Mouse (Mus musculus): ENCODE measurements around the gene Hlcs. TPM values are rescaled to one million over a fixed set of nuclear protein-coding genes. Genes with fewer than 3 reads are reported as not detected.

Hlcs gene
- polyA plus RNA-seq, 1 experiment from 2014 or later, result 2.8 TPM

DNA sequence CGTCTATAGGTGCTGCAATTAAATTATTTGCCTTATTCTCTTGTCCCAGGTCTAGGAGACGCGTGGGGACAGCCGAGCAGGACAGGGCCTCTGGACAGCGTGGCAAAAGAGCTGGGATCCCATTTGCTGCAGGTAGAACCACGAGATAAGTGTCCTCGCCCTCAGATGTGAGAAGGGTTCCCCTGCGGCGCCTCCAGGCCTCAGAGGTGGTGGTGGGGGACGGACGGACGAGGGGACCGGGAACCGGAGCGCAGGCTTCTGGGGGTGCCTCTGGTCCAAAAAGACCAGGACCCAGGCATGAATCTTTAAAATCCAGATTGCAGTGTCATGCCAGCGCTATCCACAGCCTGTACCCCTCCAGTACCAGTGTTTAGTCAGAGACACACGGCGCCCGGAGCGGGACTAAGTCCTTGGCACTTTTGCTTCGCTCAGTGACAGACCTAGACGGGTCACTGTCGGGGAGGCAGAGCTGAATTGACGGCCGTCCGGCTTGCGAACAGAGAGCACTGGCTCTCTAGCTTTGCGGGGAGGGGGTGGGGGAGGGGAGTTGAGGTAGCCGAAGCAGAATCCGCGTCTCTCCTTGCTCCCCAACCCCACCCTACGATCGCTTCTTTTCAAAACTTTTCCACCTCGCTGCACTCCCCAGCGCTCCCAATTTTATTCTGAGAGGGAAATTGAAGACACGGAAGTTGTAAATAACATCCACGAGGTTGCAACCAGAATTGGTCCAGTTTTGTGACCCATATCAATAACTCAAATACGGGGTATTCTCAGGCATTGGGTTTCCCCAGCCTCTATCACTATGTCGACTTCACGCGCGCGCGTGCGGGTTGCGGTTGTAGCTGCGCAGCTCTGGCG lies 218.9 kb downstream of the Hlcs start:
- H3K9me3 ChIP-seq (ENCODE audit: control insufficient read depth), result no peaks in the 10 kb centered on the region
- ATAC-seq, result no peak
- H3K36me3 ChIP-seq (ENCODE audit: control insufficient read depth, insufficient read depth), result no peaks in the 10 kb centered on the region
- peaks cover 95% of the 10 kb centered on the region for H3K27me3 ChIP-seq (replicated peaks; ENCODE audit: control insufficient read depth, insufficient read depth, low read length)
- H3K4me1 ChIP-seq (replicated peaks; ENCODE audit: control insufficient read depth, insufficient read depth, low read length), result no peaks in the 10 kb centered on the region
- TF ChIP-seq CTCF (IDR thresholded peaks at IDR 0.05; ENCODE audit: low read depth), result no peak
- no peak overlapping the region for H3K4me2 ChIP-seq (replicated peaks; ENCODE audit: low read depth)
- H3K27ac ChIP-seq (ENCODE audit: low read depth, low read length), result no peak overlapping the region
- 2% methylated on average over 48 of the region's 48 CpGs for WGBS
- H3K4me3 ChIP-seq (ENCODE audit: low read depth, low read length), result no peak overlapping the region
- H3K9ac ChIP-seq (ENCODE audit: low read depth, low read length), result no peak overlapping the region

DNA sequence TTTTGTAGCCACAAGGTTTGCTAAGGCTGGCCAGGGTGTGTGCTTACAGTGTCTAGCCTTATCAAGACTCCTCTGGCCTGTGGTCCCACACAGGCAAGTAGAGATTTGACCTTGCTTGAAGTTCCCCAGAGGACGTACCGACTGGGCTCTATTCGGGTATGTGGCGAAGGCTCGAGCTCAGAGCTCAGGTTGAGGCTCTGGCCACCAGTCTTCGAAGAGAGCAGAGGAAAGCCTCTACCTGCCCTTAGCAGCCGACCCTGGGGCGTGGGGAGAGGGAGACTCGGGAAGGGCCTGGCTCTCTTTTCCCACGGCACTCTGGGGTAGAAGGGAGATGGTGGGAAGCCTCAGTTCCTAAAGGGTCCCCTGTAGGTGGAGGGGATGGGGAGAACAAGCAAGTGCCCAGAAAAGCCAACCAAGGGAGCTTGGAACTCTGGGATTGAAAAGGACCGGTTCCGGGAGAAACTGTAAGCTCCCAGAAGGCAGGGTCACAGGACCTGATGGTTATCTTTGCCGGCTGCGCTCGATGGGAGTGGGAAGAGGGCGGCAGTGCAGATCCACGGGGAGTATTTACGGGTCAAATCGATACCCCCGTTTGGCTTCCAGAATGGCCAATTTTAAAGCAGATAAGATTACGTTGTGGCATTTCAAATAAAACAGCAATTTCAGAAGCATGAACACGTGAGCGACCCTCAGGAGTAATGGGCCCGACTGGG lies 220.1 kb downstream of the Hlcs start:
- no peaks in the 10 kb centered on the region for H3K9me3 ChIP-seq (ENCODE audit: control insufficient read depth)
- no peak overlapping the region for H3K27ac ChIP-seq (ENCODE audit: low read depth, low read length)
- WGBS, result 1% methylated on average over 24 of the region's 24 CpGs
- H3K4me3 ChIP-seq (ENCODE audit: low read depth, low read length), result no peak overlapping the region
- no peaks in the 10 kb centered on the region for H3K36me3 ChIP-seq (ENCODE audit: control insufficient read depth, insufficient read depth)
- no peak overlapping the region for H3K9ac ChIP-seq (ENCODE audit: low read depth, low read length)
- no peak for TF ChIP-seq CTCF (IDR thresholded peaks at IDR 0.05; ENCODE audit: low read depth)
- H3K4me1 ChIP-seq (replicated peaks; ENCODE audit: control insufficient read depth, insufficient read depth, low read length), result no peaks in the 10 kb centered on the region
- H3K27me3 ChIP-seq (replicated peaks; ENCODE audit: control insufficient read depth, insufficient read depth, low read length), result peaks cover 96% of the 10 kb centered on the region
- no peak overlapping the region for H3K4me2 ChIP-seq (replicated peaks; ENCODE audit: low read depth)
- no peak for ATAC-seq

DNA sequence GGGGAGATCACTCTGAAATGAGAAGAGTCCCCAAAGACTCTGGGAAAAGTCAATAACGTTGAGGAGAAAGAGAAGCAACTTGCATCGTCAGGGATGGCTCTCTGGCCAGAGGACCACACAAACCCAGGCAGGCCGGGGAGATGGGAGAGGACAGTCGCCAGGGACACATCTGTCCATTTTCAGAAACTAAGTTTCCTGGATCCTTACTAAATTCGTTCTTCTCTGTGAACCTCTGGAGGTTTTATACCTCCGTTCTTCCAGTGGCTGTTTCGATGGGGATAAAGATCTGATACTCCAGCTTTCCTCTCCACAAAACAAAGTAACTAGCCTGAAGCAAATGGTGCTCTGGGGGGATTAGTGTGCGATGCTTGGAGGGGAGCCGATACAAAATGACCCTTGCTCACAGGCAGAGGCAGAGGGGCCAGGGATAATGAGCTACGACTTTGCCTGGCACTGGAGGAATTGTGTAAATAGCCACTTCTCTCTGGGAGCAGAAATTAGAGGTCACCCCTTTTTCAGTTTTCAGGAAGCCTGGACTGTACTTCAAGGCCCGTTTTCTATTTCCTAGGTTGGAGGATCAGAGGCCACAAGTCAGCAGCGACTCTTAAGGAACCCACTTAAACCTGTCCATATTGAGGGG lies 220.7 kb downstream of the Hlcs start:
- H3K9ac ChIP-seq (ENCODE audit: low read depth, low read length), result no peak overlapping the region
- peaks cover 96% of the 10 kb centered on the region for H3K27me3 ChIP-seq (replicated peaks; ENCODE audit: control insufficient read depth, insufficient read depth, low read length)
- no peaks in the 10 kb centered on the region for H3K36me3 ChIP-seq (ENCODE audit: control insufficient read depth, insufficient read depth)
- no peaks in the 10 kb centered on the region for H3K4me1 ChIP-seq (replicated peaks; ENCODE audit: control insufficient read depth, insufficient read depth, low read length)
- ATAC-seq, result no peak
- no peak overlapping the region for H3K27ac ChIP-seq (ENCODE audit: low read depth, low read length)
- no peaks in the 10 kb centered on the region for H3K9me3 ChIP-seq (ENCODE audit: control insufficient read depth)
- WGBS, result 5% methylated on average over 12 of the region's 12 CpGs
- no peak overlapping the region for H3K4me3 ChIP-seq (ENCODE audit: low read depth, low read length)
- H3K4me2 ChIP-seq (replicated peaks; ENCODE audit: low read depth), result no peak overlapping the region
- TF ChIP-seq CTCF (IDR thresholded peaks at IDR 0.05; ENCODE audit: low read depth), result no peak

DNA sequence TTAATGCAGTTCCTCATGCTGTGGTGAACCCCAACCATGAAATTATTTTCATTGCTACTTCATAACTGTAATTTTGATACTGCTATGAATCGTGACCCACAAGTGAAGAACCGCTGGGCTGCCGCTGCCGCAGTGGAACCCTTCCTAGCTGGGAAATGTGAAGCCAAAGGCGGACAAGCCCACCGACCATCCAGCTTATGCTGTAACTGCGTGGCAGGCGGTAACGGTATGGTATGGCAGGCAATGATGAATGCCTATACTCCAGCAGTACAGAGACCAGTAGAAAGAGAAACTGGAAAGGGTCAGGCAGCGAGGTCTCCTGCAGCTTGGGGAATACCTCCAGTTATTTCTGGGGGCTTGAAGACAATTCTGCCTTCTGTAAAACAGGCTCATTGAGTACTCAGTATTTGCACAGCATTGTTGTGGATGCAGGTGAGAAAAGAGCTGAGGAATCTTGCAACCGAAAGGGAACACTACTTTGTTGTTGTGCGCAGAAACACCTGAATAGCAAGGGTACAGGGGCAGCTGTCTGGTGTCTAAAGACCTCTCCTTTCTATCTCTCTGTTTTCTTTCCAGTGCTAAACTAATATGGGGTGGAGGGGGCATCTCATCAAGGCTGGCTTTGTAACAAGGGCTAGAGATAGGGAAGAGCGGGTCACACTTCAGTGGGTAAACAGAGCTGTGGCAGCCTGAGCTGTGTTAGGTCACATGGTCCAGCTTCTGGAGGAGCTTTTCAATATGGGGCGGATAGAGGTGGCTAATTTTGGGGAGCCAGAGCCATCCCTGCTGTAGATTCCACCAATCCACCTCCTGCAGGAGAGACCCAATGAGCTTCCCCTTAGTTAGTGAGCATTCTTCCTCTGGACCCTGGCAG lies 224.3 kb downstream of the Hlcs start:
- H3K4me3 ChIP-seq (ENCODE audit: low read depth, low read length), result no peak overlapping the region
- no peak overlapping the region for H3K9ac ChIP-seq (ENCODE audit: low read depth, low read length)
- H3K4me2 ChIP-seq (replicated peaks; ENCODE audit: low read depth), result no peak overlapping the region
- 8% methylated on average over 14 of the region's 14 CpGs for WGBS
- H3K27me3 ChIP-seq (replicated peaks; ENCODE audit: control insufficient read depth, insufficient read depth, low read length), result peaks cover 98% of the 10 kb centered on the region
- H3K36me3 ChIP-seq (ENCODE audit: control insufficient read depth, insufficient read depth), result no peaks in the 10 kb centered on the region
- no peak for ATAC-seq
- no peak for TF ChIP-seq CTCF (IDR thresholded peaks at IDR 0.05; ENCODE audit: low read depth)
- no peak overlapping the region for H3K27ac ChIP-seq (ENCODE audit: low read depth, low read length)
- no peaks in the 10 kb centered on the region for H3K4me1 ChIP-seq (replicated peaks; ENCODE audit: control insufficient read depth, insufficient read depth, low read length)
- H3K9me3 ChIP-seq (ENCODE audit: control insufficient read depth), result no peaks in the 10 kb centered on the region

DNA sequence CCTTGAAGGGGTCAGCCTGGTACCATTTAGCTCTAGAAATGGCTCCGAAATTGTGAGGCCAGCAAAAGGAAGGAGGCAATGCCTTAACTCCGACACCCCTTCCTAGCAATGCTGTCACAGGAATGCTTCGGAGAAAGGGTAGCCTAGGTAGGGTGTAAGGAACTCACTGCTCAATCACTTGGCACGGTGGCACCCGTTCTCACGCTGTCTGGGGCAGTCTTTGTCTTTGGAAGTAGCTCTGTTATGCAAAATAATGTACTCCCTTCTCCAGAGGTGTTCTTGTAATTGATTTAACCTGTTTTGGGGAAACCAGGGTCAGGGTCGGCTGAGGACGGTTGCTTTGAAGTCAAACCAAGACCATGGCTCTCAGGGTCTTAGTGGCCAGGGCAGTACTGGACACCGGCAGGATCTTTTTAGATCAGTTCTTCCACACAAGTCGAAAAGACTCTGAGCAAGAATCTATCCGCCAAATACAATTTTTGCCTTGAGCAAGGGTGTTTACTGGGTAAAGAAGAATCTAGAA lies 225.1 kb downstream of the Hlcs start:
- Histone ChIP-seq H3K4me2 (replicated peaks; ENCODE audit: low read depth) (no peak overlapping the region), H3K36me3 (ENCODE audit: control insufficient read depth, insufficient read depth) (no peaks in the 10 kb centered on the region), H3K27me3 (replicated peaks; ENCODE audit: control insufficient read depth, insufficient read depth, low read length) (peaks cover 98% of the 10 kb centered on the region), H3K9me3 (ENCODE audit: control insufficient read depth) (no peaks in the 10 kb centered on the region), H3K4me3 (ENCODE audit: low read depth, low read length) (no peak overlapping the region), H3K27ac (ENCODE audit: low read depth, low read length) (no peak overlapping the region), H3K4me1 (replicated peaks; ENCODE audit: control insufficient read depth, insufficient read depth, low read length) (no peaks in the 10 kb centered on the region), H3K9ac (ENCODE audit: low read depth, low read length) (no peak overlapping the region)
- ATAC-seq, result no peak
- 5% methylated on average over 11 of the region's 11 CpGs for WGBS
- no peak for TF ChIP-seq CTCF (IDR thresholded peaks at IDR 0.05; ENCODE audit: low read depth)

Data from intestine, postnatal 0 days (tissue).